Mouse (Mus musculus): ENCODE measurements around the gene Nol10.

- TF ChIP-seq CTCF (IDR thresholded peaks at IDR 0.05; ENCODE audit: low read depth), result no peak
- TF ChIP-seq EP300 (optimal IDR thresholded peaks at IDR 0.05), result no peak
Measured at GRCm38 (mm10) chr12:17478856-17479255, 130.6 kb downstream of the Nol10 start.

All from stomach, postnatal 0 days (tissue).